In the genomic region with DNA sequence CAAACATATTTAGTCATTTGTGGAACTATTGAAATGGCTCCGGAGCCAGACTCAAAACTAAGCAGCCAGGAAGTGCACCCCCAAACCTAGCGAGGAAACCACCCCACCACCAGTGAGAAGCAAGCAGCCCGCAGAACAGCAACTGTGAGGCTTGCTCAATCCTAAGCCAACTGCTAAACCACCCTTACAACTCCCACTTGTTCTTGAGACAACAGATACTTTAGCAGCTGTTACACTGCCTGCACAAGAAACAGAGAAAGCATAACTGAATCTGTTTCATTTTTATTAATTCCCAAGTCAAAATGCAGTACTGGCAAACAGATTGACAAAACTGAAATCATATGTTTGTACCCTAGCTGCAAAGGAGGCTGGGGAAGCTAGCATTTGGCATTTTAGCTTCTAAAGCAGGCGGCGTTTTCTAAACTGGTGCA, we compare ENCODE assay signal across 9 mouse cellular contexts. TPM values are rescaled to one million over a fixed set of nuclear protein-coding genes. Genes with fewer than 3 reads are reported as not detected.
DNase-seq lines count a peak whose midpoint lies in the region; TF ChIP-seq lines count a peak whose summit lies in the region.
"Had no signal": no experiment of that assay in that cellular context is flagged by ENCODE, and none has a peak within 500 bp of the region (broad histone marks: within the 10 kb centered on the region; RNA-seq: fewer than 3 reads in every experiment).

No protein-coding gene starts in this region.

- TF ChIP-seq CTCF in kidney, adult 2 months (conservative IDR thresholded peaks at IDR 0.05; ENCODE audit: insufficient read depth, insufficient read length, low read depth, low read length), result no peak

- intact Hi-C loops in left cerebral cortex, postnatal 25 days (cut with DNase I), result loop anchor here (5.0 kb wide), 1 partner anchor 64 kb away; no protein-coding TSS in a partner anchor

- H3K4me3 ChIP-seq in heart, embryonic 10.5 days, result no peak overlapping the region
- H3K4me3 ChIP-seq in kidney, adult 2 months (ENCODE audit: insufficient read depth, low read depth, low read length), result no peak overlapping the region
- H3K4me3 ChIP-seq: hindbrain, embryonic 15.5 days had no signal

- DNase-seq in heart, adult 18-20 months, result peak; percentile 21 to 28
- no peak for DNase-seq in heart, embryonic 10.5 days (ENCODE audit: low spot score)
- DNase-seq in frontal cortex, adult 2 months (ENCODE audit: extremely low spot score in 1 of 2, low spot score in 1 of 2), result peak; percentile 65 to 80
- DNase-seq in left cerebral cortex, postnatal 25 days (ENCODE audit: low spot score in 2 of 2), result peak; percentile 61 to 86
- peak; percentile 38 to 65 for DNase-seq in thymus, adult 18-20 months
- no peak for DNase-seq in ovary, adult 18-20 months (ENCODE audit: low spot score)
- DNase-seq in kidney, adult 2 months, result no peak
- no peak for DNase-seq in gastrocnemius, postnatal 25 days

- no peaks in the 10 kb centered on the region for H3K36me3 ChIP-seq in heart, embryonic 10.5 days
- H3K36me3 ChIP-seq in kidney, adult 2 months (ENCODE audit: control insufficient read depth, insufficient read depth, low read length), result no peaks in the 10 kb centered on the region
- H3K36me3 ChIP-seq: hindbrain, embryonic 15.5 days had no signal

- no peaks in the 10 kb centered on the region for H3K27me3 ChIP-seq in heart, embryonic 10.5 days (ENCODE audit: insufficient read depth, poor library complexity, severe bottlenecking)
- H3K27me3 ChIP-seq in kidney, adult 2 months (replicated peaks; ENCODE audit: control insufficient read depth, insufficient read depth, low read length), result no peaks in the 10 kb centered on the region
- H3K27me3 ChIP-seq: hindbrain, embryonic 15.5 days had no signal

- TF ChIP-seq POLR2A in kidney, adult 2 months (IDR thresholded peaks at IDR 0.05; ENCODE audit: low read depth, low read length), result no peak

- no peaks in the 10 kb centered on the region for H3K4me1 ChIP-seq in heart, embryonic 10.5 days
- H3K4me1 ChIP-seq in kidney, adult 2 months (ENCODE audit: control insufficient read depth, insufficient read depth, low read length), result no peaks in the 10 kb centered on the region
- H3K4me1 ChIP-seq: hindbrain, embryonic 15.5 days had no signal

- H3K9me3 ChIP-seq in heart, embryonic 10.5 days, result no peaks in the 10 kb centered on the region
- H3K9me3 ChIP-seq: hindbrain, embryonic 15.5 days had no signal

- H3K27ac ChIP-seq in heart, embryonic 10.5 days, result no peak overlapping the region
- H3K27ac ChIP-seq in kidney, adult 2 months (ENCODE audit: insufficient read depth, low read depth, low read length), result no peak overlapping the region
- H3K27ac ChIP-seq: hindbrain, embryonic 15.5 days had no signal

- WGBS in heart, embryonic 10.5 days, result 82% methylated on average over 5 of the region's 5 CpGs
- 77% methylated on average over 5 of the region's 5 CpGs for WGBS in kidney, adult 2 months

RNA-seq across cellular contexts. Expression of gene Parp8, which starts 23.2 kb away (rescaled TPM):
- total RNA-seq in heart, adult 18-20 months (2021), result 1 to 10 TPM; 8.1 to 9.0 TPM
- polyA plus RNA-seq in heart, embryonic 10.5 days (2016; fragmentation: Nextera tagmentation; extraction: Ambion mirVana), result 11.7 and 13.4 TPM in 2 replicates
- 21.0 and 23.5 TPM in 2 replicates for polyA plus RNA-seq in frontal cortex, adult 2 months (2012; rRNA removed)
- total RNA-seq in left cerebral cortex, postnatal 25 days (2021), result 10 to 100 TPM; 21.6 to 21.9 TPM
- polyA plus RNA-seq in kidney, adult 2 months (2012; rRNA removed), result 10.1 and 11.9 TPM in 2 replicates
- total RNA-seq in gastrocnemius, postnatal 25 days (2021), result 10 to 100 TPM; 11.1 to 14.9 TPM

Comparison
In these comparisons a context has a peak if more than half of its experiments do, and no peak if none do; other contexts are left out.
1. DNase-seq: peak in heart, adult 18-20 months (2 of 2), frontal cortex, adult 2 months (2 of 2), left cerebral cortex, postnatal 25 days (2 of 2) and thymus, adult 18-20 months (2 of 2); none in heart, embryonic 10.5 days (single experiment), ovary, adult 18-20 months (single experiment), kidney, adult 2 months (single experiment) and gastrocnemius, postnatal 25 days (single experiment).